Mouse (Mus musculus): Measurements from ENCODE around the gene Rbm24.

The Rbm24 gene

GRCm38 (mm10) chr13:46418141-46418601, at the start of gene Rbm24:
Gene Rbm24 (plus strand): TSS chr13:46418434.
- in situ Hi-C loops (cut with MboI, MseI): no loop called here

GRCm38 (mm10) chr13:46372884-46373283, 45.4 kb upstream of the Rbm24 start:
- in situ Hi-C loops (cut with MboI, MseI): no loop called here

- in situ Hi-C loops (cut with MboI, MseI): no loop called here
These were observed 42.9 kb upstream of the Rbm24 start for GRCm38 (mm10) chr13:46375371-46375770.

GRCm38 (mm10) chr13:46387396-46387795, 30.8 kb upstream of the Rbm24 start:
- in situ Hi-C loops (cut with MboI, MseI): no loop called here

GRCm38 (mm10) chr13:46391654-46392053, 26.6 kb upstream of the Rbm24 start:
- in situ Hi-C loops (cut with MboI, MseI): no loop called here

GRCm38 (mm10) chr13:46392893-46393292, 25.3 kb upstream of the Rbm24 start:
- in situ Hi-C loops (cut with MboI, MseI): no loop called here

- in situ Hi-C loops (cut with MboI, MseI): no loop called here
These were observed 24.3 kb upstream of the Rbm24 start for GRCm38 (mm10) chr13:46393936-46394335.

GRCm38 (mm10) chr13:46397235-46397634, 21.0 kb upstream of the Rbm24 start:
- in situ Hi-C loops (cut with MboI, MseI): no loop called here

GRCm38 (mm10) chr13:46407151-46407550, 11.1 kb upstream of the Rbm24 start:
- in situ Hi-C loops (cut with MboI, MseI): no loop called here

- in situ Hi-C loops (cut with MboI, MseI): no loop called here
These were observed 6.0 kb upstream of the Rbm24 start for GRCm38 (mm10) chr13:46412247-46412646.

- in situ Hi-C loops (cut with MboI, MseI): no loop called here
These were observed 4.6 kb upstream of the Rbm24 start for GRCm38 (mm10) chr13:46413588-46413987.

GRCm38 (mm10) chr13:46414050-46414449, 4.2 kb upstream of the Rbm24 start:
- in situ Hi-C loops (cut with MboI, MseI): no loop called here

GRCm38 (mm10) chr13:46416021-46416420, 2.2 kb upstream of the Rbm24 start:
- in situ Hi-C loops (cut with MboI, MseI): no loop called here

GRCm38 (mm10) chr13:46417594-46417993, 640 bp upstream of the Rbm24 start:
- in situ Hi-C loops (cut with MboI, MseI): no loop called here

- in situ Hi-C loops (cut with MboI, MseI): no loop called here
These were observed 704 bp downstream of the Rbm24 start for GRCm38 (mm10) chr13:46418731-46419545.

GRCm38 (mm10) chr13:46419648-46420047, 1.4 kb downstream of the Rbm24 start:
- in situ Hi-C loops (cut with MboI, MseI): no loop called here

- in situ Hi-C loops (cut with MboI, MseI): no loop called here
These were observed 1.9 kb downstream of the Rbm24 start for GRCm38 (mm10) chr13:46420095-46420494.

GRCm38 (mm10) chr13:46423805-46424204, 5.6 kb downstream of the Rbm24 start:
- in situ Hi-C loops (cut with MboI, MseI): no loop called here

- in situ Hi-C loops (cut with MboI, MseI): no loop called here
These were observed 6.1 kb downstream of the Rbm24 start for GRCm38 (mm10) chr13:46424376-46424775.

- in situ Hi-C loops (cut with MboI, MseI): no loop called here
These were observed 8.5 kb downstream of the Rbm24 start for GRCm38 (mm10) chr13:46426651-46427269.

- in situ Hi-C loops (cut with MboI, MseI): no loop called here
These were observed 10.7 kb downstream of the Rbm24 start for GRCm38 (mm10) chr13:46428964-46429363.

GRCm38 (mm10) chr13:46429866-46430265, 11.6 kb downstream of the Rbm24 start:
- in situ Hi-C loops (cut with MboI, MseI): loop anchor here (10.0 kb wide), 1 partner anchor 1125 kb away; no protein-coding TSS in a partner anchor

Data from T-helper 1 cell (primary cell).